Mouse (Mus musculus): ENCODE measurements around the gene Runx2. TPM values are rescaled to one million over a fixed set of nuclear protein-coding genes. Genes with fewer than 3 reads are reported as not detected.
A peak's percentile ranks its signal among the peaks of the same experiment; 100 is the strongest.

Gene Runx2
- polyA plus RNA-seq, 1 experiment from 2014 or later = 3.0 TPM

DNA sequence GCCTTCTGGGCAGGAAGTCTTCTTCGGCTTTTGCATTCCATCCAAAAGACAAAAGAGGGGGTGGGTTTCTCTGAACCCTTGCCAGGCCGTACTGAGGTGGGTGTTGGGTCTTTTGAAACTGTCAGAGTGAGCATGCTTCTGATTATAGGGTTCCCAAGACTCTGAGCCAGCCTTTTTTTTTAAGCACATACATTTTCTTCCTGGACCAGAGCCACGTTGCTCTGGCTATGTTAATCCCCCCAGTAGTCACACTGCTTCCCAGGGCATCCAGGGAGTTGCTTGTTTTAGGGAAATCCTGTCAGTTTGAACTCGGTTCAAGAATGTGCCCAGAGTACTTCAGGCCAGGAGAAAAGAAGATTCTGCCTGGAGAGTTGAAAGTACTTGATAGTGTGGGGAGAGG lies 286.0 kb downstream of the Runx2 start:
- no peak overlapping the region for H3K4me2 ChIP-seq (replicated peaks; ENCODE audit: low read depth, low read length)
- DNase-seq (ENCODE audit: low spot score) (no peak), ATAC-seq (ENCODE audit: low FRiP score) (no peak)
- WGBS = 49% methylated on average over 4 of the region's 4 CpGs
- H3K9me3 ChIP-seq (ENCODE audit: control insufficient read depth, low read length) = no peaks in the 10 kb centered on the region
- H3K4me1 ChIP-seq (replicated peaks; ENCODE audit: control insufficient read depth, insufficient read depth, low read length) = no peaks in the 10 kb centered on the region
- no peak overlapping the region for H3K27ac ChIP-seq (ENCODE audit: low read depth, low read length)
- H3K9ac ChIP-seq (ENCODE audit: low read depth, low read length) = no peak overlapping the region
- H3K36me3 ChIP-seq (ENCODE audit: control insufficient read depth, insufficient read depth, low read length) = no peaks in the 10 kb centered on the region
- no peak overlapping the region for H3K4me3 ChIP-seq (ENCODE audit: low read depth, low read length)
- H3K27me3 ChIP-seq (ENCODE audit: control insufficient read depth, insufficient read depth, low read length) = no peaks in the 10 kb centered on the region

DNA sequence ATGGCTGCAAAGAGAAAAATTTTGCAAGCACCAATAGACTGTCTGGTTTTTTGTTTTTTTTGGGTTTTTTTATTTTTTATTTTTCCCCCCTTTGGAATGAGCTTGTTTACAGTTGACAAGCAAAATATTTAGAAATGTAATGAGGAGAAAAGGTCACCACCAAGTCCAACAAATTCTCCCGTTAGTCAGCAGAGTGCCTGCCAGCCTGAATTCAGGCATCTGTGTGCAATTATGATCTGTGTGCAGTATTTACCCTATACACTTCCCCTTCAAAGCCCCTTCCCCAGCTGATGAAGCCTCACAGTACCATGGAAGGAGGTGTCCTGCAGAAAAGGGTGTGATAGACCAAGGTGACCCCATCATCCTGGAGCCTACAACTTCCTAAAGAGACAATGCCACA lies 290.5 kb downstream of the Runx2 start:
- ATAC-seq (ENCODE audit: low FRiP score) (no peak), DNase-seq (ENCODE audit: low spot score) (no peak)
- WGBS = 58% methylated on average over 1 of the region's 1 CpGs
- H3K36me3 ChIP-seq (ENCODE audit: control insufficient read depth, insufficient read depth, low read length) = no peaks in the 10 kb centered on the region
- H3K4me1 ChIP-seq (replicated peaks; ENCODE audit: control insufficient read depth, insufficient read depth, low read length) = no peaks in the 10 kb centered on the region
- H3K27ac ChIP-seq (ENCODE audit: low read depth, low read length) = no peak overlapping the region
- H3K9me3 ChIP-seq (ENCODE audit: control insufficient read depth, low read length) = no peaks in the 10 kb centered on the region
- H3K27me3 ChIP-seq (ENCODE audit: control insufficient read depth, insufficient read depth, low read length) = no peaks in the 10 kb centered on the region
- H3K4me2 ChIP-seq (replicated peaks; ENCODE audit: low read depth, low read length) = no peak overlapping the region
- H3K4me3 ChIP-seq (ENCODE audit: low read depth, low read length) = no peak overlapping the region
- no peak overlapping the region for H3K9ac ChIP-seq (ENCODE audit: low read depth, low read length)

DNA sequence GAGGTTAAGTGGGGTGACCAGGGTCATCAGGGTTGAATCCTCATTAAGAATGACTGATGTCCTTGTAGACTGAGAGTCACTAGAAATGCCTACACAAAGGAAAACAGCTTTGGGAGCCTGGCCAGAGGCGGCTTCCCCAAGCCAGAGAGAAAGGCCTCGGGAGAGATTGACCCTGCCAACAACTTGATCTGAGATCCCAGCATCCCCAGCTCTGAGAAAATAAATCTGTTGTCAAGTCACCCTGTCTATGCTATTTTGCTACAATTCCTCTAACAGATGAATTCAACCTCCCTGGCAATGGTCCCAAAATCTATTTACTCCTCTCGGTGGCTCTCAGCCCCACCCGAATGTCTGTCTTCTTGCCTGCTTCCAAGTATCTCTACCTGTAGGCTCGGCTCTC lies 291.7 kb downstream of the Runx2 start:
- ATAC-seq (ENCODE audit: low FRiP score) (no peak), DNase-seq (ENCODE audit: low spot score) (no peak)
- Histone ChIP-seq H3K9ac (ENCODE audit: low read depth, low read length) (no peak overlapping the region), H3K27me3 (ENCODE audit: control insufficient read depth, insufficient read depth, low read length) (no peaks in the 10 kb centered on the region), H3K27ac (ENCODE audit: low read depth, low read length) (no peak overlapping the region), H3K4me2 (replicated peaks; ENCODE audit: low read depth, low read length) (no peak overlapping the region), H3K9me3 (ENCODE audit: control insufficient read depth, low read length) (no peaks in the 10 kb centered on the region), H3K4me1 (replicated peaks; ENCODE audit: control insufficient read depth, insufficient read depth, low read length) (no peaks in the 10 kb centered on the region), H3K36me3 (ENCODE audit: control insufficient read depth, insufficient read depth, low read length) (no peaks in the 10 kb centered on the region), H3K4me3 (ENCODE audit: low read depth, low read length) (no peak overlapping the region)
- WGBS = 68% methylated on average over 5 of the region's 5 CpGs

DNA sequence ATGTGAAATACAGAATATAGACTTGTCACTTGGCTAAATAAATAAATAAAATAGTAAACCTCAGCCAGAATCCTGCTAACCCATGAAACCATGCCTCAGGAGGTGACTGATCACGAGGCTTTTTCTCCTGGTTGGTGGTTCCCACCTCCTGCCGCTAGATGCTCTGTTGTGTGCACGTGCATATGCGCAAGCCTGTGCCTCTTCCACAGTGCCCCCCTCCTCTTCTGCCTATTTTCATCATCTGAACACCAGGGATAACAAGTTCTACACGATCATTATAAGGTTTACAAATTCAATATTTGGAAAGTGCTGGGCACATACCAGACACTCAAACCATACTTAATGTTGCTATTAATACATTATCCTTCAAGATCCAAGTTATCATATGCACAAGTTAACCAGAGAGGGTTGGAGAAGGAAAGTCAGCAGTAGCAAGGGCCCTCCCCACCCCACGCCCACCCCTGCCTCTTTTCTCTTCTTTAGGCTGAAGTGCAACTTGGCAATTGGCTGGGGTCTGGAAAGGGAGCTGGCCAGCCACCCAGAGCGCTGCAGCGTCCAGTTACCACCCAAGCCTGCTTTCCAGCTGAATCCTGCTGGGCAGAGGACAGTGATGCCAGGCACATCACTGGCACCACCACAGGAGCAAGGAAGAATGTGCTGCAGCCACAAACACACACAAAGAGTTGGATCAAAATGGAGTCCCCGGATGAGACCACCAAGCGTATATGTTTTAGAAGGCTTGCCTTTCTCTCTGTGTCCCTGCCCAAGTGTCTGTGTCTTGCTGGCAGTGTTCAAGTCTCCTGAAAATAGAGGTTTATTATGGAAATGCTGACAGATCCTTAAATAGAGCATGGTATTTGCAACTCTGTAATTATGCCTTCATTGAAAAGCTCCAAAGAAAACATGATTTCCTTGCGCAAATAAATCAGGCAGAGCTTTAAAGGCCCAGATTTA lies 294.2 kb downstream of the Runx2 start:
- no peaks in the 10 kb centered on the region for H3K27me3 ChIP-seq (ENCODE audit: control insufficient read depth, insufficient read depth, low read length)
- H3K9ac ChIP-seq (ENCODE audit: low read depth, low read length) = no peak overlapping the region
- ATAC-seq (ENCODE audit: low FRiP score) (no peak), DNase-seq (ENCODE audit: low spot score) (no peak)
- H3K4me1 ChIP-seq (replicated peaks; ENCODE audit: control insufficient read depth, insufficient read depth, low read length) = no peaks in the 10 kb centered on the region
- no peak overlapping the region for H3K4me3 ChIP-seq (ENCODE audit: low read depth, low read length)
- no peak overlapping the region for H3K4me2 ChIP-seq (replicated peaks; ENCODE audit: low read depth, low read length)
- H3K27ac ChIP-seq (ENCODE audit: low read depth, low read length) = no peak overlapping the region
- 79% methylated on average over 11 of the region's 11 CpGs for WGBS
- H3K9me3 ChIP-seq (ENCODE audit: control insufficient read depth, low read length) = no peaks in the 10 kb centered on the region
- H3K36me3 ChIP-seq (ENCODE audit: control insufficient read depth, insufficient read depth, low read length) = no peaks in the 10 kb centered on the region

DNA sequence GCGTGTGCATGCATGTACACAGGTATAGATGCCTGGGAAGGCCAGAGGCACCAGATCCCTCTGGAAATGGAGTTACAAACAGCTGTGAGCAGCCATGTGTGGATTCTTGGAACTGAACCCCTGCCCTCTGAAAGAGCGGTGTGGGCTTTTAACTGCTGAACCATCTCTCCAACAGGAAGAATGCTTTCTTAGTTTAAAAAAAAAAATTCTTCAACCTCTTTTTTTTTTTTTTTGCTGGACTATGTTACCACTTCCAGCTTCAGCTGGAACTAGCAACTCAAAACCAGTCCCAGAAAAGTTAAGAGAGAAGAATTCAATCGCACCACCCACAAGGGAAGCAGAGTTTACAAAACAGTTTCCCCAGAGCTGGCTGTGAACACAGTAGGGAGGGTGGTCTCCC lies 295.2 kb downstream of the Runx2 start:
- Histone ChIP-seq H3K36me3 (ENCODE audit: control insufficient read depth, insufficient read depth, low read length) (no peaks in the 10 kb centered on the region), H3K9ac (ENCODE audit: low read depth, low read length) (no peak overlapping the region), H3K9me3 (ENCODE audit: control insufficient read depth, low read length) (no peaks in the 10 kb centered on the region), H3K4me2 (replicated peaks; ENCODE audit: low read depth, low read length) (no peak overlapping the region), H3K27ac (ENCODE audit: low read depth, low read length) (no peak overlapping the region), H3K27me3 (ENCODE audit: control insufficient read depth, insufficient read depth, low read length) (no peaks in the 10 kb centered on the region), H3K4me1 (replicated peaks; ENCODE audit: control insufficient read depth, insufficient read depth, low read length) (no peaks in the 10 kb centered on the region), H3K4me3 (ENCODE audit: low read depth, low read length) (no peak overlapping the region)
- 88% methylated on average over 3 of the region's 3 CpGs for WGBS
- ATAC-seq (ENCODE audit: low FRiP score) (no peak), DNase-seq (ENCODE audit: low spot score) (no peak)

DNA sequence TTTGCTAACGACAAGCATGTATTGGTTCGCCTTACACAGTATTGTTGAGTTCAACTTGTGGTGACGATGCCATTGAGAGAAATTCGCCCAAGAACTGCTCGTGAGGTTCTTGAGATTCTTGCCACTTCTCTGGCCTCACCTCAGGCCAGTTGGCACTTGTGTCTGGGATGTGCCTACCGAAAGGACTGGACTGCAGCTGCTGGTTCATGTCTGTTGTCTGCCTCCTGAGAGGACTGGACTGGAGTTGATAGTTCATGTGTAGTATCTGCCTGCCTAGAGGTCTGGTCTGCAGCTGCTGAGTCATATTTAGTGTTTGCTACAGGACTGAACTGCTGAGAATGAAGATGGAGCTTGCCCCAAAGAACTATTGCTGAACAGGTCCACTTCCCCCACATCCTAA lies 296.4 kb downstream of the Runx2 start:
- Histone ChIP-seq H3K4me1 (replicated peaks; ENCODE audit: control insufficient read depth, insufficient read depth, low read length) (no peaks in the 10 kb centered on the region), H3K4me3 (ENCODE audit: low read depth, low read length) (no peak overlapping the region), H3K27ac (ENCODE audit: low read depth, low read length) (no peak overlapping the region), H3K9ac (ENCODE audit: low read depth, low read length) (no peak overlapping the region), H3K27me3 (ENCODE audit: control insufficient read depth, insufficient read depth, low read length) (no peaks in the 10 kb centered on the region), H3K9me3 (ENCODE audit: control insufficient read depth, low read length) (no peaks in the 10 kb centered on the region), H3K36me3 (ENCODE audit: control insufficient read depth, insufficient read depth, low read length) (no peaks in the 10 kb centered on the region), H3K4me2 (replicated peaks; ENCODE audit: low read depth, low read length) (no peak overlapping the region)
- ATAC-seq (ENCODE audit: low FRiP score) = no peak
- no peak for DNase-seq (ENCODE audit: low spot score)
- 94% methylated on average over 6 of the region's 6 CpGs for WGBS

DNA sequence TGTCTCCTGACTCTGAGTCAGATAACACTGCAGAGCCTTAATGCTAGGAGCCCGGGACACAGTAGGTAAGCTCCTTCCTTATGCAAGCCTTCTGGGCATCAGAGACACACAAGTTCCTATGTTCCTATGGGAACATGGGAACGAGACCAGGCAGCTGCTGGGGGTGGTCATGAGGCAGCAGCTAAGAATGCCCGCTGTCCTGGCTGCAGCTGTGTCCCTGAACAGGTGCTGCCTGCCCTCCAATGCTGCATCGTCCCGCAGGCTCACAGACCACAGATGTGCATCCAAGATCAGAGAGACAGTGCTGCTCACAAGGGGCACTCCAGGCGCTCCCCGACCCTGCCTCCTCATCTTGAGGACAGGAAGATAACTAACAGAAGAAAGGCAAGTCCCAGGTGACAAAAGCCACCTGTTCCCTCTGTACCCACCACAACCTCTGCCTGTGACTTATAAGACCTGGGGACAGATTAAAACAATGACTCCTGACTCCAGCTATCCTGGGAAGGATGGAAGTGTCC lies 306.3 kb downstream of the Runx2 start:
- Histone ChIP-seq H3K4me2 (replicated peaks; ENCODE audit: low read depth, low read length) (no peak overlapping the region), H3K27me3 (ENCODE audit: control insufficient read depth, insufficient read depth, low read length) (no peaks in the 10 kb centered on the region), H3K9me3 (ENCODE audit: control insufficient read depth, low read length) (no peaks in the 10 kb centered on the region), H3K27ac (ENCODE audit: low read depth, low read length) (no peak overlapping the region), H3K36me3 (ENCODE audit: control insufficient read depth, insufficient read depth, low read length) (no peaks in the 10 kb centered on the region), H3K4me1 (replicated peaks; ENCODE audit: control insufficient read depth, insufficient read depth, low read length) (no peaks in the 10 kb centered on the region; the same call in 1 of the 2 replicates), H3K4me3 (ENCODE audit: low read depth, low read length) (no peak overlapping the region), H3K9ac (ENCODE audit: low read depth, low read length) (no peak overlapping the region)
- DNase-seq (ENCODE audit: low spot score) (no peak), ATAC-seq (ENCODE audit: low FRiP score) (no peak)
- 72% methylated on average over 7 of the region's 7 CpGs for WGBS

DNA sequence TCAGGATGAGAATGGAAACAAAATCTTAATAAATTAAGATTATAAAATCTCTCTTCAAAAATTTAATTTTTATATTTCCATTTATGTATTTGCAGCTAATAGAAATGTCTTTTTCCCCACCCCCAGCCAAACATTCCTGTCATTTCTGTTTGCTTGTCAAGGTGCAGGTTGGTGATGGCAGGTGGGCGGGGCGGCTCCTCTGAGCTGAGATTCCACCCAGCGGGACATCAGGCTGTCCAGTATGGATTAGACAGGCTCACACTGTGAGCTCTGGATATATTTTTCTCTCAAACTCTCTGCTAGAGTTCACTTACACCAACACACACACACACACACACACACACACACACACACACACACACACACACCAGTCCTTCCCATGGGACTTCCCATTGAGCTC lies 306.9 kb downstream of the Runx2 start:
- H3K27me3 ChIP-seq (ENCODE audit: control insufficient read depth, insufficient read depth, low read length) = no peaks in the 10 kb centered on the region
- no peaks in the 10 kb centered on the region for H3K36me3 ChIP-seq (ENCODE audit: control insufficient read depth, insufficient read depth, low read length)
- H3K4me3 ChIP-seq (ENCODE audit: low read depth, low read length) = no peak overlapping the region
- WGBS = 83% methylated on average over 3 of the region's 3 CpGs
- H3K4me1 ChIP-seq (replicated peaks; ENCODE audit: control insufficient read depth, insufficient read depth, low read length) = no peaks in the 10 kb centered on the region; the same call in 1 of the 2 replicates
- DNase-seq (ENCODE audit: low spot score) (no peak), ATAC-seq (ENCODE audit: low FRiP score) (no peak)
- H3K27ac ChIP-seq (ENCODE audit: low read depth, low read length) = no peak overlapping the region
- H3K9me3 ChIP-seq (ENCODE audit: control insufficient read depth, low read length) = no peaks in the 10 kb centered on the region
- H3K4me2 ChIP-seq (replicated peaks; ENCODE audit: low read depth, low read length) = no peak overlapping the region
- H3K9ac ChIP-seq (ENCODE audit: low read depth, low read length) = no peak overlapping the region

DNA sequence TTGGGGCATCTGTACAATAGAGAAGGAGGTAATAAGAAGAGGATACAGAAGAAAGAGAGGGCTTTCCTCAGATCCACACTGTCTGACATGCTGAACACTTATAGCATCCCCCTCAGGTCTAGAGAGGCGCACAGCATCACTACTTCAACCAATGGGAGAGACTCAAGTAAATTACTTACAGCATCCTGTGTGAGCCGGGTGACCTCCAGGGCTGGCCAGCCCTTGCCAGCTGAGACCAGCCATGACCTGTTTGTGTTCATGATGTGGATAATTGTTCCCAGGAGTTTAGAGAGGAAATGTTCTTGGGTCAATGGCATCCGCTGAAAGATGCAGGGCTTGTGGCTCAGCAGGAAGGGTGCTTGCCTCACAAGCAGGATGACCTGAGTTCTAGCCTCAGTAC lies 308.1 kb downstream of the Runx2 start:
- H3K4me1 ChIP-seq (replicated peaks; ENCODE audit: control insufficient read depth, insufficient read depth, low read length) = no peaks in the 10 kb centered on the region; the same call in 1 of the 2 replicates
- H3K9ac ChIP-seq (ENCODE audit: low read depth, low read length) = no peak overlapping the region
- H3K9me3 ChIP-seq (ENCODE audit: control insufficient read depth, low read length) = no peaks in the 10 kb centered on the region
- no peaks in the 10 kb centered on the region for H3K36me3 ChIP-seq (ENCODE audit: control insufficient read depth, insufficient read depth, low read length)
- H3K4me3 ChIP-seq (ENCODE audit: low read depth, low read length) = no peak overlapping the region
- 0 out of 2 replicates have a peak, but pooled peaks have one; percentile 59 for ATAC-seq (ENCODE audit: low FRiP score)
- WGBS = 41% methylated on average over 3 of the region's 3 CpGs
- no peaks in the 10 kb centered on the region for H3K27me3 ChIP-seq (ENCODE audit: control insufficient read depth, insufficient read depth, low read length)
- H3K4me2 ChIP-seq (replicated peaks; ENCODE audit: low read depth, low read length) = no peak overlapping the region
- peak; percentile 46 for DNase-seq (ENCODE audit: low spot score)
- H3K27ac ChIP-seq (ENCODE audit: low read depth, low read length) = no peak overlapping the region
